11 mouse cellular contexts compared by ENCODE assay signal in the genomic region with DNA sequence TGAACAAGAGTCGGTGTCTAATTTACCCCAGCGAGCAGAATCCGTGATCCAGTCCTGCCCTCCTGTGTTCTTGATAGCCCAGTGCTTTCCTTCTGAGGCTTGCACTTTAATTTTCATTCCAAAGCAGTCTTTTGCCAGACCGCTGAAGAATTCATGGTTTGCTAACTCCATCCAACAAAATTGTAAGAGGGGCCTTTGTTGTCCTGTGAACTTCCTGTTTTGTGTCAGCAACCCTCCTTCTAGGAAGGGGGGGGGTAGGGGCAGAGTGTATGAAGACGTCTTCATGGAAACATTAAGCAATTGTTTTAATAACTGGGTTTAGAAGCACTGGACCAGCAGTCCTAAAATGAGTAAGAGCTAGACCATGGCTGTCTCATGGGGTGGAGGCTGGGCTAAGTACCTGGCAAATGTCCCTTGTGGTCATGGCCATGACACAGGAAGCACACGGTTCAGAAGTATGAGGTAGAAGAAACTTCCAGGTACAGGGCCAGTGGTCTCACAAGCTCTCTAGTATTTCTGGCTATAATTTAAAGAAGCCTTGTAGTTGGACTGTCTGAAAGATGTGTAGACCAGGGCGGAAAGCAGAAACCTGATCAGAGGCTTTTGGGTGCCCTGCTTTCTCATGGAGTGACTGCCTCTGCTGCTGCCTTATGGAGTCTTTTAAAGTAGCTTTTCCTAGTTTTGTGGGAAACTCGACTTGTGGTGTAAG. TPM values are rescaled to one million over a fixed set of nuclear protein-coding genes. Genes with fewer than 3 reads are reported as not detected.
DNase-seq lines count a peak whose midpoint lies in the region; ATAC-seq and TF ChIP-seq lines count a peak whose summit lies in the region.
"Had no signal": no experiment of that assay in that cellular context is flagged by ENCODE, and none has a peak within 500 bp of the region (broad histone marks: within the 10 kb centered on the region; RNA-seq: fewer than 3 reads in every experiment).

No protein-coding gene starts in this region.

- no peak for ATAC-seq in forebrain, embryonic 11.5 days (replicated peaks; ENCODE audit: low FRiP score)
- ATAC-seq in forebrain, embryonic 13.5 days: no peak

- H3K36me3 ChIP-seq in forebrain, embryonic 11.5 days (ENCODE audit: control insufficient read depth, insufficient read depth, low read length): no peaks in the 10 kb centered on the region
- peaks cover 6% of the 10 kb centered on the region for H3K36me3 ChIP-seq in forebrain, embryonic 13.5 days (ENCODE audit: poor library complexity, severe bottlenecking)
- peaks cover 0 to 44% of the 10 kb centered on the region in 2 experiments for H3K36me3 ChIP-seq in CH12.LX (replicated peaks in 1 of 2; ENCODE audit: control insufficient read depth in 1 of 2, insufficient read depth in 1 of 2, low read length in 1 of 2)
- H3K36me3 ChIP-seq: midbrain, embryonic 12.5 days had no signal

- no peak for TF ChIP-seq POLR2A in CH12.LX (IDR thresholded peaks at IDR 0.05; ENCODE audit: low read depth, low read length)
- no peak for TF ChIP-seq POLR2A in lung, adult 2 months (IDR thresholded peaks at IDR 0.05; ENCODE audit: borderline replicate concordance, extremely low read depth, low read depth, low read length)

- intact Hi-C loops in heart, postnatal 14 days (cut with DNase I): loop anchor here (2.0 to 5.0 kb wide), 4 partner anchors 59 to 184 kb away; partner anchors contain the start of gene Wdr66

- TF ChIP-seq CTCF in CH12.LX (conservative IDR thresholded peaks at IDR 0.05 in 1 of 2, IDR thresholded peaks at IDR 0.05 in 1 of 2; ENCODE audit: low read depth in 2 of 2, low read length in 2 of 2): 0 out of 4 replicates have a peak, but pooled peaks of 1 of the 2 experiments have one; percentile 5
- TF ChIP-seq CTCF in lung, adult 2 months (IDR thresholded peaks at IDR 0.05; ENCODE audit: insufficient read depth, low read length): peak; percentile 30

- dilution Hi-C loops in CH12.LX (cut with MboI; ENCODE audit: extremely low pct_ligation_motif_present, extremely low pct_unique_long_range_greater_than_20kb, low sequenced_read_pairs): no loop called here

- H3K27me3 ChIP-seq in forebrain, embryonic 11.5 days (ENCODE audit: control insufficient read depth, insufficient read depth, low read length): no peaks in the 10 kb centered on the region
- H3K27me3 ChIP-seq in forebrain, embryonic 13.5 days: no peaks in the 10 kb centered on the region
- no peaks in the 10 kb centered on the region for H3K27me3 ChIP-seq in CH12.LX (replicated peaks)
- H3K27me3 ChIP-seq: heart, embryonic 15.5 days; midbrain, embryonic 12.5 days; stomach, embryonic 15.5 days had no signal

- peak; percentile 38 for DNase-seq in forebrain, embryonic 11.5 days (ENCODE audit: low spot score)
- DNase-seq in CH12.LX (ENCODE audit: extremely low read depth): peak; percentile 58
- DNase-seq in heart, postnatal 14 days: peak; percentile 16 to 30
- no peak for DNase-seq in lung, adult 2 months
- DNase-seq in c-Kit-positive CD71-positive TER-119-positive erythroid progenitor cells, embryonic 14.5 days (ENCODE audit: low spot score): no peak
- no peak for DNase-seq in cerebellum, adult 11-12 months
- no peak for DNase-seq in layer of hippocampus, adult 11-12 months (ENCODE audit: low spot score)

- in situ Hi-C loops in CH12.LX (cut with MboI; ENCODE audit: low pct_ligation_motif_present, low pct_unique_long_range_greater_than_20kb, low sequenced_read_pairs): no loop called here

- peaks cover 3% of the 10 kb centered on the region; the same call in 1 of the 2 replicates for H3K79me2 ChIP-seq in CH12.LX (replicated peaks; ENCODE audit: control insufficient read depth, extremely low read depth, insufficient read depth, poor library complexity, severe bottlenecking)

- no peaks in the 10 kb centered on the region for H3K4me1 ChIP-seq in forebrain, embryonic 11.5 days (replicated peaks; ENCODE audit: control insufficient read depth, insufficient read depth, low read length)
- peaks cover 23% of the 10 kb centered on the region for H3K4me1 ChIP-seq in forebrain, embryonic 13.5 days
- H3K4me1 ChIP-seq in CH12.LX (ENCODE audit: control insufficient read depth in 1 of 2, insufficient read depth in 2 of 2): peaks cover 22 to 35% of the 10 kb centered on the region in 2 experiments
- H3K4me1 ChIP-seq in lung, adult 2 months (ENCODE audit: control insufficient read depth, insufficient read depth, low read length): peaks cover 19% of the 10 kb centered on the region

- TF ChIP-seq EP300 in CH12.LX (IDR thresholded peaks at IDR 0.05; ENCODE audit: low read length): peak; percentile 42; the same call in 1 of the 2 replicates

- 71% methylated on average over 8 of the region's 8 CpGs for WGBS in forebrain, embryonic 11.5 days
- WGBS in forebrain, embryonic 13.5 days: 62% methylated on average over 8 of the region's 8 CpGs
- WGBS in lung, adult 2 months: 29% methylated on average over 8 of the region's 8 CpGs

- TF ChIP-seq RAD21 in CH12.LX (IDR thresholded peaks at IDR 0.05; ENCODE audit: low read depth, low read length): peak; percentile 5

- no peak overlapping the region for H3K9ac ChIP-seq in forebrain, embryonic 11.5 days (ENCODE audit: low read length)
- no peak overlapping the region for H3K9ac ChIP-seq in forebrain, embryonic 13.5 days
- no peak overlapping the region for H3K9ac ChIP-seq in CH12.LX (ENCODE audit: insufficient read depth, low read depth)
- H3K9ac ChIP-seq: heart, embryonic 15.5 days; midbrain, embryonic 12.5 days; stomach, embryonic 15.5 days had no signal

- no peak overlapping the region for H3K4me2 ChIP-seq in forebrain, embryonic 11.5 days (ENCODE audit: low read depth, low read length, severe bottlenecking)
- no peak overlapping the region for H3K4me2 ChIP-seq in forebrain, embryonic 13.5 days
- H3K4me2 ChIP-seq in CH12.LX (ENCODE audit: insufficient read depth, low read depth, poor library complexity, severe bottlenecking): 0 out of 2 replicates have a peak overlapping the region, but pooled peaks have one; percentile 2
- H3K4me2 ChIP-seq: heart, embryonic 15.5 days; midbrain, embryonic 12.5 days; stomach, embryonic 15.5 days had no signal

- no peaks in the 10 kb centered on the region for H3K9me3 ChIP-seq in forebrain, embryonic 11.5 days (ENCODE audit: control insufficient read depth, low read length)
- H3K9me3 ChIP-seq in forebrain, embryonic 13.5 days (replicated peaks): no peaks in the 10 kb centered on the region
- no peaks in the 10 kb centered on the region for H3K9me3 ChIP-seq in CH12.LX (replicated peaks; ENCODE audit: low read length)
- H3K9me3 ChIP-seq: heart, embryonic 15.5 days; midbrain, embryonic 12.5 days; stomach, embryonic 15.5 days had no signal

- no peak overlapping the region for H3K27ac ChIP-seq in forebrain, embryonic 11.5 days (ENCODE audit: low read depth, low read length)
- no peak overlapping the region for H3K27ac ChIP-seq in forebrain, embryonic 13.5 days
- H3K27ac ChIP-seq in CH12.LX (ENCODE audit: insufficient read depth, low read depth): no peak overlapping the region
- H3K27ac ChIP-seq: heart, embryonic 15.5 days; midbrain, embryonic 12.5 days; stomach, embryonic 15.5 days had no signal

- H3K4me3 ChIP-seq in forebrain, embryonic 11.5 days (ENCODE audit: low read depth, low read length): no peak overlapping the region
- H3K4me3 ChIP-seq in forebrain, embryonic 13.5 days: no peak overlapping the region
- H3K4me3 ChIP-seq in CH12.LX (replicated peaks in 1 of 3; ENCODE audit: low read depth in 2 of 3, low read length in 2 of 3, poor library complexity in 1 of 3): no peak overlapping the region
- no peak overlapping the region for H3K4me3 ChIP-seq in lung, adult 2 months (replicated peaks; ENCODE audit: extremely low read depth, low read depth, low read length)
- H3K4me3 ChIP-seq: heart, embryonic 15.5 days; midbrain, embryonic 12.5 days; stomach, embryonic 15.5 days had no signal

TF ChIP-seq in CH12.LX, 34 proteins besides CTCF, POLR2A, EP300 and RAD21:
- peak; percentile 72 for TF ChIP-seq IRF4 (IDR thresholded peaks at IDR 0.05; ENCODE audit: low read depth, low read length)
- TF ChIP-seq SMC3 (IDR thresholded peaks at IDR 0.05; ENCODE audit: low read depth, low read length): 0 out of 2 replicates have a peak, but pooled peaks have one; percentile 3
- TF ChIP-seq MEF2A (IDR thresholded peaks at IDR 0.05; ENCODE audit: borderline replicate concordance, low read depth, low read length): no peak

RNA-seq across cellular contexts. Expression of gene Mlxip, which starts 41.6 kb away (rescaled TPM):
- polyA plus RNA-seq in forebrain, embryonic 11.5 days (2014; fragmentation: Nextera tagmentation; extraction: Ambion mirVana): 22.3 and 22.7 TPM in 2 replicates
- 14.0 and 15.0 TPM in 2 replicates for polyA plus RNA-seq in forebrain, embryonic 13.5 days (2015; fragmentation: Nextera tagmentation; extraction: Ambion mirVana)
- total RNA-seq in CH12.LX (2012; rRNA removed) (5.8 and 7.4 TPM in 2 replicates), CH12.LX (2014; rRNA removed) (4.3 and 4.4 TPM in 2 replicates)
- polyA plus RNA-seq in CH12.LX (2012; ENCODE audit: insufficient read length, low read depth): 15.4 and 17.9 TPM in 2 replicates
- 10 to 100 TPM; 29.0 to 29.9 TPM for total RNA-seq in heart, postnatal 14 days (2021)
- 61.2 and 75.4 TPM in 2 replicates for polyA plus RNA-seq in lung, adult 2 months (2012; rRNA removed)

RNA-seq across cellular contexts. Expression of gene Lrrc43, which starts 52.9 kb away (rescaled TPM):
- not detected in 2 replicates for polyA plus RNA-seq in forebrain, embryonic 11.5 days (2014; fragmentation: Nextera tagmentation; extraction: Ambion mirVana)
- polyA plus RNA-seq in forebrain, embryonic 13.5 days (2015; fragmentation: Nextera tagmentation; extraction: Ambion mirVana): 0.25 and 0.31 TPM in 2 replicates
- total RNA-seq in CH12.LX (2012; rRNA removed) (not detected in 2 replicates), CH12.LX (2014; rRNA removed) (not detected in 2 replicates)
- polyA plus RNA-seq in CH12.LX (2012; ENCODE audit: insufficient read length, low read depth): not detected in 2 replicates
- total RNA-seq in heart, postnatal 14 days (2021): under 1 TPM in 1 of 2 experiments, not detected in 1; 0.22 TPM
- polyA plus RNA-seq in lung, adult 2 months (2012; rRNA removed): 3.4 and 3.8 TPM in 2 replicates

RNA-seq across cellular contexts. Expression of gene Il31, which starts 53.1 kb away (rescaled TPM):
- polyA plus RNA-seq in forebrain, embryonic 11.5 days (2014; fragmentation: Nextera tagmentation; extraction: Ambion mirVana): not detected in 2 replicates
- not detected in 2 replicates for polyA plus RNA-seq in forebrain, embryonic 13.5 days (2015; fragmentation: Nextera tagmentation; extraction: Ambion mirVana)
- total RNA-seq in CH12.LX (2012; rRNA removed): not detected in 2 replicates
- total RNA-seq in CH12.LX (2014; rRNA removed): not detected in 2 replicates
- polyA plus RNA-seq in CH12.LX (2012; ENCODE audit: insufficient read length, low read depth): not detected in 2 replicates
- total RNA-seq in heart, postnatal 14 days (2021): not detected
- not detected in 2 replicates for polyA plus RNA-seq in lung, adult 2 months (2012; rRNA removed)
- polyA plus RNA-seq: heart, embryonic 15.5 days; midbrain, embryonic 12.5 days; stomach, embryonic 15.5 days had no signal

Comparison
In these comparisons a context has a peak if more than half of its experiments do, and no peak if none do; other contexts are left out.
1. DNase-seq: peak in forebrain, embryonic 11.5 days (single experiment), CH12.LX (single experiment) and heart, postnatal 14 days (2 of 2); none in lung, adult 2 months (single experiment), c-Kit-positive CD71-positive TER-119-positive erythroid progenitor cells, embryonic 14.5 days (single experiment), cerebellum, adult 11-12 months (single experiment) and layer of hippocampus, adult 11-12 months (single experiment).